Mouse (Mus musculus): ENCODE results near the gene Hoxa5. TPM values are rescaled to one million over a fixed set of nuclear protein-coding genes. Genes with fewer than 3 reads are reported as not detected.

Gene Hoxa5
- polyA plus RNA-seq, 1 experiment from 2014 or later: 44.7 TPM

DNA sequence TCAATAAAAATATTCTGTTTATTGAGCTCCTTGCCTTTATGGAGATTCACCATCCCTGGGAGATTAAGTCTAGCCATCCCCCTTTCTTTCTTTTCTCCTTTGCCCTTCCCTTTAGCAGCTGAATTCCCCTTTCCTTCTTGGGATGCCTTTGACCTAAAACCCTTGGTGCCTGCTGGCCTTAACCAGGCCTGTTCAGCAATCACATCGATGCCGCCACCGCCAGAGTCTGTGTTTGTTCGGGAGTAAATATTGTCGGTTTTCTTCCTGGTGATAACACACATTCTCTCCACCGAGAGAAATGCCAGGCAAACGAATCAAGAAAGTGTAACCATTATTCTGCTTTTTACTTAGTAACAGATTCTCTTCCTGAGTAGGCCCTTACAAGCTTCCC lies 33.8 kb upstream of the Hoxa5 start:
- H3K9me3 ChIP-seq: no peaks in the 10 kb centered on the region
- H3K4me2 ChIP-seq: peak overlapping the region; percentile 97
- peak overlapping the region; percentile 73 for H3K27ac ChIP-seq (replicated peaks)
- H3K9ac ChIP-seq: peak overlapping the region; percentile 97
- H3K36me3 ChIP-seq: no peaks in the 10 kb centered on the region
- peaks cover 71% of the 10 kb centered on the region for H3K27me3 ChIP-seq
- ATAC-seq (ENCODE audit: low read depth): no peak
- peak overlapping the region; percentile 59 for H3K4me3 ChIP-seq
- peaks cover 29% of the 10 kb centered on the region for H3K4me1 ChIP-seq (replicated peaks)
- WGBS: 7% methylated on average over 7 of the region's 7 CpGs

- Histone ChIP-seq H3K36me3 (no peaks in the 10 kb centered on the region), H3K4me1 (replicated peaks) (peaks cover 29% of the 10 kb centered on the region), H3K9ac (peak overlapping the region; percentile 97), H3K27ac (replicated peaks) (peak overlapping the region; percentile 96), H3K9me3 (no peaks in the 10 kb centered on the region), H3K4me3 (peak overlapping the region; percentile 59), H3K4me2 (peak overlapping the region; percentile 97), H3K27me3 (peaks cover 71% of the 10 kb centered on the region)
- no peak for ATAC-seq (ENCODE audit: low read depth)
- 8% methylated on average over 10 of the region's 10 CpGs for WGBS
These were observed 33.2 kb upstream of the Hoxa5 start for GRCm38 (mm10) chr6:52237346-52238154.

GRCm38 (mm10) chr6:52236806-52237205 lies 32.4 kb upstream of the Hoxa5 start:
- Histone ChIP-seq H3K9me3 (no peaks in the 10 kb centered on the region), H3K9ac (peak overlapping the region; percentile 97), H3K4me1 (replicated peaks) (peaks cover 29% of the 10 kb centered on the region), H3K27me3 (peaks cover 64% of the 10 kb centered on the region), H3K4me3 (peak overlapping the region; percentile 59), H3K4me2 (peak overlapping the region; percentile 97), H3K27ac (replicated peaks) (peak overlapping the region; percentile 96), H3K36me3 (no peaks in the 10 kb centered on the region)
- 22% methylated on average over 3 of the region's 3 CpGs for WGBS
- no peak for ATAC-seq (ENCODE audit: low read depth)

GRCm38 (mm10) chr6:52235866-52236265 lies 31.5 kb upstream of the Hoxa5 start:
- no peak for ATAC-seq (ENCODE audit: low read depth)
- Histone ChIP-seq H3K36me3 (no peaks in the 10 kb centered on the region), H3K27ac (replicated peaks) (peak overlapping the region; percentile 96), H3K27me3 (peaks cover 55% of the 10 kb centered on the region), H3K4me3 (peak overlapping the region; percentile 59), H3K9ac (peak overlapping the region; percentile 97), H3K9me3 (no peaks in the 10 kb centered on the region), H3K4me1 (replicated peaks) (peaks cover 24% of the 10 kb centered on the region), H3K4me2 (peak overlapping the region; percentile 97)
- 34% methylated on average over 6 of the region's 6 CpGs for WGBS

DNA sequence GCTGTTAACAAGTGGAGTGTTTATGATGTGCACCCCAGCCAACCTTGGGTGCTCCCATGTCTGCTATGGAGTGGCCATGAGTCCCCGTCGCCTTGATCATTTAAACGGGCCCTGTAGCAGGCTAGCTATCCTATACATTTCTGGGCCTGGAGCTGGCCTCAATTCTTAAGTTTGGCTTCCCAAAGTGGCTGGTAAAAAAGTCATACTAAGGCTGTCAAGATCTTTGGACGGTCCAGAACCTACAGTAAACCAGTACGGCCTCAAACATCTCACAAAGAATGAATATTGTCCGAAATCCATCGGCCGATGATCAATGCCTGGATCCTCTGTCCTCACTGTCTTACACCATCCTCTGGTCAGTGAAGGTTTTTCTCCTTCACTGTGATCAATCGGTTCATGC lies 30.9 kb upstream of the Hoxa5 start:
- Histone ChIP-seq H3K4me1 (replicated peaks) (peaks cover 19% of the 10 kb centered on the region), H3K9me3 (no peaks in the 10 kb centered on the region), H3K36me3 (no peaks in the 10 kb centered on the region), H3K4me3 (peak overlapping the region; percentile 59), H3K9ac (peak overlapping the region; percentile 97), H3K4me2 (peak overlapping the region; percentile 97), H3K27me3 (peaks cover 49% of the 10 kb centered on the region), H3K27ac (replicated peaks) (peak overlapping the region; percentile 96)
- WGBS: 26% methylated on average over 9 of the region's 9 CpGs
- peak; percentile 16; the same call in 1 of the 2 replicates for ATAC-seq (ENCODE audit: low read depth)

- under 1% methylated on average over 68 of the region's 68 CpGs for WGBS
- peak overlapping the region; percentile 97 for H3K9ac ChIP-seq
- H3K4me2 ChIP-seq: peak overlapping the region; percentile 97
- H3K27ac ChIP-seq (replicated peaks): peak overlapping the region; percentile 96
- H3K36me3 ChIP-seq: no peaks in the 10 kb centered on the region
- H3K4me3 ChIP-seq: peak overlapping the region; percentile 59
- H3K4me1 ChIP-seq (replicated peaks): peaks cover 19% of the 10 kb centered on the region
- no peaks in the 10 kb centered on the region for H3K9me3 ChIP-seq
- H3K27me3 ChIP-seq: peaks cover 44% of the 10 kb centered on the region
- ATAC-seq (ENCODE audit: low read depth): peak; percentile 44
These were observed 30.2 kb upstream of the Hoxa5 start for GRCm38 (mm10) chr6:52234428-52235140.

GRCm38 (mm10) chr6:52233546-52234427 lies 29.4 kb upstream of the Hoxa5 start:
- Histone ChIP-seq H3K9ac (peak overlapping the region; percentile 97), H3K27ac (replicated peaks) (peak overlapping the region; percentile 96), H3K4me2 (peak overlapping the region; percentile 97), H3K4me1 (replicated peaks) (peaks cover 19% of the 10 kb centered on the region), H3K27me3 (peaks cover 42% of the 10 kb centered on the region), H3K9me3 (no peaks in the 10 kb centered on the region), H3K4me3 (peak overlapping the region; percentile 59), H3K36me3 (no peaks in the 10 kb centered on the region)
- WGBS: under 1% methylated on average over 68 of the region's 70 CpGs
- peak; percentile 24; the same call in 1 of the 2 replicates for ATAC-seq (ENCODE audit: low read depth)

- Histone ChIP-seq H3K27me3 (peaks cover 40% of the 10 kb centered on the region), H3K36me3 (no peaks in the 10 kb centered on the region), H3K9ac (peak overlapping the region; percentile 97), H3K9me3 (no peaks in the 10 kb centered on the region), H3K4me2 (peak overlapping the region; percentile 97), H3K4me1 (replicated peaks) (peaks cover 25% of the 10 kb centered on the region), H3K27ac (replicated peaks) (peak overlapping the region; percentile 96), H3K4me3 (peak overlapping the region; percentile 59)
- WGBS: 1% methylated on average over 23 of the region's 23 CpGs
- ATAC-seq (ENCODE audit: low read depth): no peak
These were observed 28.7 kb upstream of the Hoxa5 start for GRCm38 (mm10) chr6:52232984-52233545.

- ATAC-seq (ENCODE audit: low read depth): no peak
- Histone ChIP-seq H3K27me3 (peaks cover 35% of the 10 kb centered on the region), H3K9me3 (no peaks in the 10 kb centered on the region), H3K9ac (peak overlapping the region; percentile 97), H3K4me3 (peak overlapping the region; percentile 59), H3K4me1 (replicated peaks) (peaks cover 30% of the 10 kb centered on the region), H3K27ac (replicated peaks) (peak overlapping the region; percentile 96), H3K4me2 (peak overlapping the region; percentile 97), H3K36me3 (no peaks in the 10 kb centered on the region)
- 1% methylated on average over 18 of the region's 18 CpGs for WGBS
These were observed 28.2 kb upstream of the Hoxa5 start for GRCm38 (mm10) chr6:52232568-52232965.

DNA sequence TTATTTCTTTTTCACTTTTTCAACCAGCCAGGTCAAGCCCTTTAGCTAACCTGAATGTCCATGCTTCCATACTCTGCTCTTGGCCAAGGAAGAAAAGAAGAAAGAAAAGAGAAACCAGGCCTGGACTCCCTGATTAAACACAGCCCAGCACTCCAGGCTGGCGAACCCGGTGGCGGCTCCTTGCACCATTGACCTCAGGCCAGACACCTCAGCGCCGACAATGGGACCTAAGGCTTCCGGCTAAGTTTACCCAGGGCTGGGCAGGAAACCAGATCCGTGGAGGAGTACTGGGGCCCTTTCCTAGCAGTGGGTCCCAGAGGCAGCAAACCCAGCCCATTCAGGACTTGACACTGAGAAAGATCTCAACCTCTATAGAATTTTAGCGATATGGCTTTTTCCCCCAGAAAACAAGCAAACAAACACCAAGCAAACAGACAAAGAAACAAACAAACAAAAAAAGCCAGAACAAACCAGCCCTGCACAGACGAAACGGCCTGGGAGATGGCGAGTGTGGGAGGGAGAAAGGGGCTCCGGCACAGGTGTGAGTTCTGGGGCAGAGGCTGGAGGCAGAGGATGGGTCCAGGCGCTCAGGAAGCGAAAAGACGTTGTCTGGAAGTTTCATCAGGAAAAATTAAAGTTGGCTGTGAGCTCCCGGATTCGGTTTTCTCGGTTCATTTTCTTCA lies 27.6 kb upstream of the Hoxa5 start:
- peak overlapping the region; percentile 59 for H3K4me3 ChIP-seq
- ATAC-seq (ENCODE audit: low read depth): no peak
- H3K4me1 ChIP-seq (replicated peaks): peaks cover 35% of the 10 kb centered on the region
- peaks cover 30% of the 10 kb centered on the region for H3K27me3 ChIP-seq
- 1% methylated on average over 18 of the region's 18 CpGs for WGBS
- peak overlapping the region; percentile 96 for H3K27ac ChIP-seq (replicated peaks)
- peak overlapping the region; percentile 97 for H3K4me2 ChIP-seq
- no peaks in the 10 kb centered on the region for H3K36me3 ChIP-seq
- H3K9ac ChIP-seq: peak overlapping the region; percentile 97
- no peaks in the 10 kb centered on the region for H3K9me3 ChIP-seq

Measured in neural tube, embryonic 13.5 days (tissue).